Mouse (Mus musculus): ENCODE results near the gene 0610012G03Rik.

0610012G03Rik gene

GRCm38 (mm10) chr16:31934550-31935010 is 13.7 kb downstream of the 0610012G03Rik start:
- in situ Hi-C loops (cut with MboI; ENCODE audit: unreplicated experiment in 2 of 2): loop anchor here (5.0 to 25.0 kb wide), 3 partner anchors 553 to 760 kb away; partner anchors contain the start of genes Zdhhc19 (in 2 of the 2) and Slc51a (in 1 of the 2)

DNA sequence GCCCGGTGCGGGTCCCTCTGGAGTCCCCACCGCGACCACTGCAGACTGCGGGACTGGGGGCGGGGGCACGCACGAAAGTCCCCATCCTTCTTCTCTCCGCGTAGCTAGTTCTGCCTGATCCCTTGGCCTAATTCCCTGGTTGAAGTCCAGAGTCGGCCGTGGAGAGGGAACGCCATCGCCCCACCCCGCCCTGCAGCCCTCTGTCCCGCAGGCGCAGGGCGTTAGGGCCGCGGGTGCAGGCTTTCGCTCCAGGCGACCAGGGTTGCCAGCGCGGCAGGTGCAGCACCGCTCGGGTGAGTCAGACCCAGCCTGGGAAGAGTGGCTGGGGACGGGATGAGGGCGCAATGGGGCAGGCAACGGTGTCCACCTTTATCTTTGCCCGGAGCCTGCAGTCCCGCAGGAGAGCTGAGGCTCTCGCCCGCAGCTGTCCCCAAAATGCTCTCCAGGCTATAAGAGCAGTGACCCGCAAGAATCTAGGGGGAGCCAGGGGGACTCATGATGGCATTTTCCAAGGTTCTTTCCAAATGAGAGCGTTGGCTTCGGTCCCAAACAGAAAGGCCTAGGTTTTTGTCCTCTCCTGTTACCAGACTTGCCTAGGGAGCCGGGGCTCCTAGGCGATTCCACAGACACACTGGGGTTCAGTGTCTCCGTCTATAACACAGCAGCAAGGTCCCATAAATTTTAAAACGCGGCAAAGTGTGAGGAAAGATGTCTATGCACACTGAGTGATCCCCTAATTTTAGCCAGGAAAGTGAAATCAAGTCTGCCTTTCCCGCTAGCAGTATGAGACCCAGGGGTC is 14.3 kb downstream of the 0610012G03Rik start, which contains the start of gene Pigz:
Gene Pigz, plus strand, starts transcription at position 101 of the 799 bp plus-strand sequence.
- in situ Hi-C loops (cut with MboI; ENCODE audit: unreplicated experiment in 2 of 2): loop anchor here (10.0 to 25.0 kb wide), 2 partner anchors 553 to 761 kb away; partner anchors contain the start of genes Slc51a (in 1 of the 2) and Zdhhc19 (in 1 of the 2)

- in situ Hi-C loops (cut with MboI; ENCODE audit: unreplicated experiment in 2 of 2): loop anchor here (10.0 to 25.0 kb wide), 2 partner anchors 554 to 762 kb away; partner anchors contain the start of genes Slc51a (in 1 of the 2) and Zdhhc19 (in 1 of the 2)
Observed at GRCm38 (mm10) chr16:31932840-31933697, 15.2 kb downstream of the 0610012G03Rik start.

GRCm38 (mm10) chr16:31932255-31932654 is 16.0 kb downstream of the 0610012G03Rik start:
- in situ Hi-C loops (cut with MboI; ENCODE audit: unreplicated experiment in 2 of 2): loop anchor here (10.0 to 25.0 kb wide), 2 partner anchors 555 to 763 kb away; partner anchors contain the start of genes Slc51a (in 1 of the 2) and Zdhhc19 (in 1 of the 2)

DNA sequence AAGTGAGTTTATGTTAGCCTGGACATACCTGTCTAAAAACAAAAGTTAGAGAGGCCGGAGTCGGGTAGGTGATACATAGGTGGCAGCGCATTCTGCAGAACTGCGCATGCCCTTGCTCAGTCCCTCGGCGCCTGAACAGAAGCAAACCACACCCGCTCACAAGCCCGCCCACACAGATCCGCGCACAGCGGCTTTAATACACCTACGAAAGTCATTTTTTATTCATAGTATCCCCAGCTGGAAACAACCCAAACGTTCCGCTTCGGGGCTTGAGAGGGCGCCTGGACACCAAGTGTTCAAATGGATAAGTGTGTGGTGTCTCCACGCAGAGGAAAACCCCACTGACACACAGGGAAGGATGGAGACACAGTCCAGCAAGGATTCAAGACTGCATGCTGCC is 17.0 kb downstream of the 0610012G03Rik start:
- in situ Hi-C loops (cut with MboI; ENCODE audit: unreplicated experiment in 2 of 2): loop anchor here (10.0 to 25.0 kb wide), 2 partner anchors 556 to 763 kb away; partner anchors contain the start of genes Slc51a (in 1 of the 2) and Zdhhc19 (in 1 of the 2)

GRCm38 (mm10) chr16:31927412-31927811 is 20.9 kb downstream of the 0610012G03Rik start:
- in situ Hi-C loops (cut with MboI; ENCODE audit: unreplicated experiment in 2 of 2): loop anchor here in 1 of 2 experiments (25.0 kb wide), 1 partner anchor 560 kb away; the partner anchor contains the start of genes Slc51a and Zdhhc19

- in situ Hi-C loops (cut with MboI; ENCODE audit: unreplicated experiment in 2 of 2): loop anchor here in 1 of 2 experiments (25.0 kb wide), 1 partner anchor 561 kb away; the partner anchor contains the start of genes Slc51a and Zdhhc19
Observed at GRCm38 (mm10) chr16:31926547-31927182, 21.6 kb downstream of the 0610012G03Rik start.

GRCm38 (mm10) chr16:31926091-31926490 is 22.2 kb downstream of the 0610012G03Rik start:
- in situ Hi-C loops (cut with MboI; ENCODE audit: unreplicated experiment in 2 of 2): loop anchor here in 1 of 2 experiments (25.0 kb wide), 1 partner anchor 561 kb away; the partner anchor contains the start of genes Slc51a and Zdhhc19

- in situ Hi-C loops (cut with MboI; ENCODE audit: unreplicated experiment in 2 of 2): loop anchor here in 1 of 2 experiments (5.0 kb wide), 1 partner anchor 467 kb away; no protein-coding TSS in a partner anchor
Observed at GRCm38 (mm10) chr16:31924368-31924767, 23.9 kb downstream of the 0610012G03Rik start.

GRCm38 (mm10) chr16:31918248-31918724 is 30.0 kb downstream of the 0610012G03Rik start:
- in situ Hi-C loops (cut with MboI; ENCODE audit: unreplicated experiment in 2 of 2): loop anchor here (5.0 kb wide), 3 partner anchors 41 to 461 kb away; partner anchors contain the start of gene Meltf (in 2 of the 2)

- in situ Hi-C loops (cut with MboI; ENCODE audit: unreplicated experiment in 2 of 2): loop anchor here (5.0 kb wide), 3 partner anchors 40 to 460 kb away; partner anchors contain the start of gene Meltf (in 2 of the 2)
Observed at GRCm38 (mm10) chr16:31917776-31918175, 30.5 kb downstream of the 0610012G03Rik start.

- in situ Hi-C loops (cut with MboI; ENCODE audit: unreplicated experiment in 2 of 2): no loop called here
Observed at GRCm38 (mm10) chr16:31910281-31910847, 37.9 kb downstream of the 0610012G03Rik start.

GRCm38 (mm10) chr16:31908959-31909358 is 39.3 kb downstream of the 0610012G03Rik start:
- in situ Hi-C loops (cut with MboI; ENCODE audit: unreplicated experiment in 2 of 2): no loop called here

- in situ Hi-C loops (cut with MboI; ENCODE audit: unreplicated experiment in 2 of 2): no loop called here
Observed at GRCm38 (mm10) chr16:31906896-31907295, 41.4 kb downstream of the 0610012G03Rik start.

DNA sequence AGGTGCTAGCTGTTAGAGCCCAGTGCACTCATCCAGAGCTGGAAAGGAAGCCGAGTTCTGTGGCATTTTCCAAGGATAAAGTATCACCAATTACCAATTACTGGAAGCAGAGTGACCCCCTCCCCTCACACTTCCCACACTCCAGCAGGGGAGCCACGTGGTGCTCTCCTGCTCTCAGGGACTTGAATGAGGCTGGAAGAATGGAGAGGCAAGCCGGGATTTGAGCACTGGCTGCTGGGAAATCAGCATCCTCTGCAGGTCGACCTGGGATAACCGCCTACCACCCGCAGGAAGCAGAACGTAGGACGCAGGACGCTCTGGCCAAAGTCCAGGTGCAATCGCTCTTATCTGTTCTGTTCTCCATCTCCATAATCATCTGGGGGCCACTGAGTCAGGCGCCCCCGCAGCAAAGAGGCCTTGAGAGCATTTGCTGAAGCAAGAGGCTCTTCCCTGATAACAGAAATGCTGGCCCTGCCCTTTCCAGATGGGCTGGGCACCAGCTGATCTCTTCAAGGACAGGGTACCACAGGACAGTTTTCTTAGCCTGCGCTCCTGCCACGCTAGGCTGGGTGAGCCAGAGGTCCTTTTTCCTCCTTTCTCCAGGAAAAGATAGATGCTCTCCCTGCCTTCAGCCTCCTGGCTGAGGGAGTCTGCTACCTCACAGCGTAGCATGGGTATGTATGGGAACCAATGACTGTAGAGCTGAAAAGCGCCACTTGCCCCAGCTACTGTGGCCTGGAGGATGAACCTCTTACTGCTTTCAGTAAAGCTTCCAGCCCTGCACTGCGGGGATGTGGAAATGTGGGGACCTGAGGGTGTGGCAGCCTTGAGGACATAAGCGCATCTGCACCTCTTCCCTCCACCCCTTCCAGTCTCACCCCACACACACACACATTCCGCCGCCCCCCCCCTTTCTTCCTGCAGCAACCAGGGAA is 42.1 kb downstream of the 0610012G03Rik start:
- in situ Hi-C loops (cut with MboI; ENCODE audit: unreplicated experiment in 2 of 2): no loop called here

GRCm38 (mm10) chr16:31905331-31905730 is 43.0 kb downstream of the 0610012G03Rik start:
- in situ Hi-C loops (cut with MboI; ENCODE audit: unreplicated experiment in 2 of 2): no loop called here

DNA sequence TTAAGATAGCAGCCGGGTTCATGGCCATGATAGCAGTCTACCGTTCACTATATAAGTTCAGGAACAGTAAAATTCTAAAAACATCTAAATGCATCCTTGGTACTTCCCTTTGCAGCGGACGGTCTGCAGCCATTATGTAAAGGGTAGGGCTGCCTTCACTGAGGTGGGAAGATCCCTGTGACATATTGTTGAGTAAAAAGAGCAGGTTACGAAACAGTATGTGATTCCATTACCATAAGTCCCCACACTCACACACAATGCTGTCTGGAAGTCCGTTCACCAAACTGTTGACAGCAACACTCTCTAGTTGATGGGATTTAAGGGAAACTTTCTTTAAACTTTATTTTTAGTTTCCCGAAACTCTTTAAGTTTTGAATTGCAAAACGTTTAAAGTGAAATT is 45.1 kb downstream of the 0610012G03Rik start:
- in situ Hi-C loops (cut with MboI; ENCODE audit: unreplicated experiment in 2 of 2): no loop called here

DNA sequence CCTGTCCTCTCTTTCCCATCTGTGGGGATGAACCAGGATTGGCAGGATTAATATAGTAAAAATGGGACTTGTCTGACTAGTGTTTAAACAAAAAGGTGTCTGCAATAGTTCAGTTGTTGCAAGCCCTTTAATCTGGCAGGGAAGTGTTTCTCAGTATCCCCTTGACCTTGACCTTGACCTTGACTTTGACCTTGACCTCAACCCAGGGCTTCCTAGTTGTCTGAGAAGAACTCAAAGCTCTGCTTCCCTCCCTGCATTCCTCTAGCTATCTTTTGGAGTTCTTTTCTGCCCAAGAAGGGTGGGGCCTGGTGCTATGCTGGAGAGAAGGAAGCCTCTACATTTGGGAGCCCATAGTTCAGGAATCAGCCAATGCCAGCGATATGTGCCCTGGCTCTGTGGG is 46.4 kb downstream of the 0610012G03Rik start:
- in situ Hi-C loops (cut with MboI; ENCODE audit: unreplicated experiment in 2 of 2): no loop called here

All from v-Abl transformed pro-B cells (cell line).